Mouse (Mus musculus): ENCODE measurements at regions not wholly inside any gene's neighbourhood (a gene's known extent, or its start where the extent isn't known, plus 50 kb on each side); places are given as distances from the start of the nearest gene placed in this dataset.
A peak's percentile ranks its signal among the peaks of the same experiment; 100 is the strongest.

DNA sequence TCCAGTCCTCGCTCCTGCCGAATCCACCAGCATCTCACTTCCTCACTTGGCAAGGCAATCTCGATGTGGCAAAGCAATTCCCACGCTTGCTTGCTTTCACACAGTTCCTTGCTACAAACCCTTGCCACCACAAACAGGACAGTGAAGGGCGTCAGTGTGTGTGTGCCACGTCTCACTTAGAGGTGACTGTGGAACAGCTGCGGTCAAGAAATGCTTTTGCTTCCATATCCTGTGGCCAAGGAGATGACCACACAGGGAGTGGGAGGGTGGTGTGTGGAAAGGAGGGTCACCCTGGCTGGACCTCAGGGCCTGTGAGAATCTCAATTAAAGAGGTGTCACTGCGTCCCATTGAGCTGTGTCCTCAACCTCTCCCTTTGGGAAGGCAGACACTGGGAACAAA is 207.4 kb downstream of the Opa1 start:
- Histone ChIP-seq H3K27ac (ENCODE audit: low read length) (peak overlapping the region; percentile 89), H3K27me3 (ENCODE audit: insufficient read depth, low read length) (no peaks in the 10 kb centered on the region), H3K36me3 (ENCODE audit: insufficient read depth, low read length) (no peaks in the 10 kb centered on the region), H3K4me3 (ENCODE audit: low read length) (no peak overlapping the region), H3K4me1 (ENCODE audit: insufficient read depth, low read length) (peaks cover 6% of the 10 kb centered on the region; the same call in 1 of the 2 replicates), H3K9ac (replicated peaks; ENCODE audit: low read length) (no peak overlapping the region), H3K4me2 (replicated peaks; ENCODE audit: low read depth, low read length) (no peak overlapping the region), H3K9me3 (ENCODE audit: low read length) (peaks cover 6% of the 10 kb centered on the region; the same call in 1 of the 2 replicates)
- ATAC-seq (ENCODE audit: low FRiP score, low TSS enrichment), result no peak
- 76% methylated on average over 8 of the region's 8 CpGs for WGBS

DNA sequence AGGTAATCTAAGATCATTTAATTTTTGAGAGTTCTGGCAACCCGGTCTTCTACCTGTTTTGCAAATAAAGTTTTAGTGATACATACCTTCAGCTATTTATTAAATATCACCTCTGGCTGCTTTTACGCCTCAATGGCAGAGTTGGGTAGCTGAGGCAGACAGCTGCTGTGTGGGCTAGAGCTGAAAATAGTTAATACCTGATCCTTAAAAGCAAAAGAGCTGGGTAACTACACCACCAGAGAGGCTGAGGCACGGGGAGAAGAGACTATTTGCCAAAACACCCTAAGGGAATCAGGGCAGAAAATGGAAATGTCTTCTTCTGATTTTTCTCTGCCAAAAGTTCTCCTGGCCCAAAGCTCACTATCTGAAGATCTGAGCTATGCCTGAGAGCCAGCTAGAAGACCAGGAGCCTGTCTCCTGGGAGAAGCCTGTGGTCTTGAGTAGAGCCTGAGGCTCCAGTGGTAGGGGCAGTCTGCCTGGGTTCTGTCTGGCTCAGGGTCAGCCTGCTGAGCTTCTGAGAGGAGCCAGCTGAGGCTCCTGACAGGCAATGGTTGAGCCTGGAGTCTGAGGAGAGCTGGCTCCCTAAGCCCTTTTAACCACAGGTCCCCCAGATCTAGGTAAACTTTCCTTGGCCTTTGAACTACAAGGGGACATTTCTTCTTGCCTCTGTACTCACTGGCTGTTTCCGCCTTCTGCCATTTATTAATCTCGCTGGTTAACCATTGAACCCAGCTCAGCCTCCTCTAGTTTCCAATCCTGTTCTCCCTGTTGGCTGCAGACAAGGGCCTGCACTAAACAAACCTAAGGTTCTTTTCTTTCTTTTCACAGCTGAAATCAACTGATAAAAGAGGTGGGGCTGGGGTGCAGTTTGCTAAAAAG is 208.7 kb downstream of the Opa1 start:
- ATAC-seq (ENCODE audit: low FRiP score, low TSS enrichment), result peak; percentile 89
- Histone ChIP-seq H3K4me2 (replicated peaks; ENCODE audit: low read depth, low read length) (0 out of 2 replicates have a peak overlapping the region, but pooled peaks have one; percentile 3), H3K9me3 (ENCODE audit: low read length) (peaks cover 6% of the 10 kb centered on the region; the same call in 1 of the 2 replicates), H3K36me3 (ENCODE audit: insufficient read depth, low read length) (no peaks in the 10 kb centered on the region), H3K4me1 (ENCODE audit: insufficient read depth, low read length) (peaks cover 6% of the 10 kb centered on the region; the same call in 1 of the 2 replicates), H3K27ac (ENCODE audit: low read length) (peak overlapping the region; percentile 89), H3K4me3 (ENCODE audit: low read length) (no peak overlapping the region), H3K9ac (replicated peaks; ENCODE audit: low read length) (no peak overlapping the region), H3K27me3 (ENCODE audit: insufficient read depth, low read length) (no peaks in the 10 kb centered on the region)
- 57% methylated on average over 5 of the region's 5 CpGs for WGBS

DNA sequence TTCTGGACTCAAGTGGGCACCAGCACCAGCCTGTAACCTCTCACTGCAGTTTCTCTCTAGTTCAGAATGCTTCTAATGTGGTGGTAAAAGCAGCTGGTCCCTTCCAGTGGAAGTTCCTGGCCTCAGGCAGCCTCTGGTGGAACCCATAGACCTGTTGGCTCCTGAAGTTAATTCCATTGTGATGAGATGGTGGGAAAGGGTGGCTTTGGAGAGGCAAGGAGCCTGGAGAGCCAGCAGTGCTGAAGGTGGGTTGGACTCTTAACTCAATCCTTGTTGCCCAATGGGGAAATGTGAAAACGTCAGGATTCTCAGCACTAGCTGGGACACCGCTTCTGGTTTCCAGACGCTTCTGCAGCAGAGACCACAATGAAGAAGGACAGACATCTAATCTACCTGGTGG is 210.9 kb downstream of the Opa1 start:
- no peaks in the 10 kb centered on the region for H3K36me3 ChIP-seq (ENCODE audit: insufficient read depth, low read length)
- peaks cover 6% of the 10 kb centered on the region; the same call in 1 of the 2 replicates for H3K4me1 ChIP-seq (ENCODE audit: insufficient read depth, low read length)
- no peak overlapping the region for H3K4me3 ChIP-seq (ENCODE audit: low read length)
- no peak overlapping the region for H3K27ac ChIP-seq (ENCODE audit: low read length)
- 88% methylated on average over 3 of the region's 3 CpGs for WGBS
- H3K9me3 ChIP-seq (ENCODE audit: low read length), result peaks cover 6% of the 10 kb centered on the region; the same call in 1 of the 2 replicates
- no peaks in the 10 kb centered on the region for H3K27me3 ChIP-seq (ENCODE audit: insufficient read depth, low read length)
- H3K4me2 ChIP-seq (replicated peaks; ENCODE audit: low read depth, low read length), result no peak overlapping the region
- no peak for ATAC-seq (ENCODE audit: low FRiP score, low TSS enrichment)
- no peak overlapping the region for H3K9ac ChIP-seq (replicated peaks; ENCODE audit: low read length)

DNA sequence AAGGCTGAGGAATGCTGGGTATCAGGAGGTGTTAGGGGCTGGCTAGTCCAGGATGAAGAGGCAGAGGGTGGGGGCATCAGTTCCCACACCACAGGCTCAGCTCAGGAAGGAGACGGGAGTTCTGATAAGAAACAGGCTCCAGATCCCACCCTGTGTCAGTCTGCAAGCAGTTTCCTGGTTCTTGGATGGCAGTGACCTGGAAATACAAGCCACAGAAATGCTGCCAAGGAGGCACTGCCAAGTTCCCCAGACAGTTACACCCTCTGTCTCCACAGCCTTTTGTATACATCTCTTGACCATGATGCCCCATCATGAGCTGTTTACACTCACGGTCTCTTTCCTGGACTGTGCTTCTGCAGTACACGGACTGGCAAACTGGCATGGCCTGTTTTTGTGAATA is 220.1 kb downstream of the Opa1 start:
- Histone ChIP-seq H3K4me3 (ENCODE audit: low read length) (no peak overlapping the region), H3K9ac (replicated peaks; ENCODE audit: low read length) (no peak overlapping the region), H3K4me2 (replicated peaks; ENCODE audit: low read depth, low read length) (no peak overlapping the region), H3K36me3 (ENCODE audit: insufficient read depth, low read length) (no peaks in the 10 kb centered on the region), H3K4me1 (ENCODE audit: insufficient read depth, low read length) (peaks cover 14% of the 10 kb centered on the region), H3K9me3 (ENCODE audit: low read length) (no peaks in the 10 kb centered on the region), H3K27me3 (ENCODE audit: insufficient read depth, low read length) (no peaks in the 10 kb centered on the region), H3K27ac (ENCODE audit: low read length) (no peak overlapping the region)
- peak; percentile 27; the same call in 1 of the 2 replicates for ATAC-seq (ENCODE audit: low FRiP score, low TSS enrichment)
- 50% methylated on average over 3 of the region's 3 CpGs for WGBS

DNA sequence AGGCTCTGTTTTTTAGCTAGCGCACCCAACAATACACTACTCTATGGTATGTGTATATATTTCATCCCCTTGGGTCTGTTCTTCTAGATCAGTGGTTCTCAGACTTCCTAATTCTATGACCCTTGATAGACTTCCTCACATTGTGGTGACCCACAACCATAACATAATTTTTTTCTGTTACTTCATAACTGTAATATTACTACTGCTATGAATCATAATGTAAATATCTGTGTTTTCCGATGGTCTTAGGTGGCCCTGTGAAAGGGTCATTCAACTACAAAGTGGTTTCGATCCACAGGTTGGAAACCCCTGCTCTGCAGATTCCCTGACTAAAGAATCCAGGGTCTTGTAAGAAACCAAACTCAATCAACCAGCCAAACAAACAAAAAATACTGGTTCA is 220.8 kb downstream of the Opa1 start:
- 82% methylated on average over 3 of the region's 3 CpGs for WGBS
- no peaks in the 10 kb centered on the region for H3K36me3 ChIP-seq (ENCODE audit: insufficient read depth, low read length)
- ATAC-seq (ENCODE audit: low FRiP score, low TSS enrichment), result no peak

DNA sequence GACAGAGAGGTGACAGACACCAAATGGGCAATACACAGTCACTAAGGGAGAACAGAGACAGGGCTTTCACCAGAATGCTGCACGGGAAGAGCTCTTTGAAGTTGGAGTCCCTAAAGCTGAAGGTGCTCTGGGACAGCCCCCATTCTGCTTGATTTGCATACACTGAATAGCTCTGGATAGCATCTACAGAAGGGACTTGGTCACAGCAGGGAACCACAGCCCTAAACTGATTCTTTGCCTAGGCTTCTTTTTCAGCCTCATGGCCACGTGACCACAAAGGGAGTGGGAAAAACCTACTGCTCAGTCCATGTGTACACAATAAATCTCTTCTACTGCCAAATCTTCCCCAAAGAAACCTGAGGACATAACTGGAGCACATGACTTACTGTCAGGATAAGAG is 221.3 kb downstream of the Opa1 start:
- Histone ChIP-seq H3K9ac (replicated peaks; ENCODE audit: low read length) (no peak overlapping the region), H3K4me2 (replicated peaks; ENCODE audit: low read depth, low read length) (no peak overlapping the region), H3K9me3 (ENCODE audit: low read length) (no peaks in the 10 kb centered on the region), H3K36me3 (ENCODE audit: insufficient read depth, low read length) (no peaks in the 10 kb centered on the region), H3K27ac (ENCODE audit: low read length) (no peak overlapping the region), H3K4me3 (ENCODE audit: low read length) (no peak overlapping the region), H3K4me1 (ENCODE audit: insufficient read depth, low read length) (peaks cover 14% of the 10 kb centered on the region), H3K27me3 (ENCODE audit: insufficient read depth, low read length) (no peaks in the 10 kb centered on the region)
- peak; percentile 39; the same call in 1 of the 2 replicates for ATAC-seq (ENCODE audit: low FRiP score, low TSS enrichment)
- 15% methylated on average over 2 of the region's 2 CpGs for WGBS

More for the DNA sequence above, 220.8 kb downstream of the Opa1 start:
- Histone ChIP-seq H3K27me3 (ENCODE audit: insufficient read depth, low read length) (no peaks in the 10 kb centered on the region), H3K9ac (replicated peaks; ENCODE audit: low read length) (no peak overlapping the region), H3K4me2 (replicated peaks; ENCODE audit: low read depth, low read length) (no peak overlapping the region), H3K4me3 (ENCODE audit: low read length) (no peak overlapping the region), H3K4me1 (ENCODE audit: insufficient read depth, low read length) (peaks cover 14% of the 10 kb centered on the region), H3K27ac (ENCODE audit: low read length) (no peak overlapping the region), H3K9me3 (ENCODE audit: low read length) (no peaks in the 10 kb centered on the region)

DNA sequence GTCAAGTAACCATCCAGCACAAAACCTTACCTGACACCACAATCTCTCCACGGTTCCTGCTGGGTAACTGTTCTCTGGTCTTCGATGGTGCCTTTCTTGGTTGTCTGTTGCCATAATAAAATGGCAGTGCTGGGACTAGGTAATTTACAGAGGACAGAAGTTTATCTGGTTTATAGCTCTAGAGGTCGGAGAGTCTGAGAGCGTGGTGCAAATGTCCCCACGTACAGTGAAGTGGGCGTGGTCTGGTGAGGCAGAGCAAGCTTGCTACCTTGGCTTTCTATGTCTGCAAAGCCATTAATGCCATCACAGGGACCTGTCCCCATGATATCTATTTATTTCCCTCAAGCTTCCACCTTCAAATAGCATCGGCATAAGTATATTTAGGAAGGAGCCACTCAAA is 223.0 kb downstream of the Opa1 start:
- Histone ChIP-seq H3K9me3 (ENCODE audit: low read length) (no peaks in the 10 kb centered on the region), H3K27ac (ENCODE audit: low read length) (peak overlapping the region; percentile 65; the same call in 1 of the 2 replicates), H3K4me3 (ENCODE audit: low read length) (no peak overlapping the region), H3K4me1 (ENCODE audit: insufficient read depth, low read length) (peaks cover 14% of the 10 kb centered on the region), H3K9ac (replicated peaks; ENCODE audit: low read length) (no peak overlapping the region), H3K4me2 (replicated peaks; ENCODE audit: low read depth, low read length) (no peak overlapping the region), H3K27me3 (ENCODE audit: insufficient read depth, low read length) (no peaks in the 10 kb centered on the region), H3K36me3 (ENCODE audit: insufficient read depth, low read length) (no peaks in the 10 kb centered on the region)
- no peak for ATAC-seq (ENCODE audit: low FRiP score, low TSS enrichment)
- WGBS, result 82% methylated on average over 7 of the region's 7 CpGs

DNA sequence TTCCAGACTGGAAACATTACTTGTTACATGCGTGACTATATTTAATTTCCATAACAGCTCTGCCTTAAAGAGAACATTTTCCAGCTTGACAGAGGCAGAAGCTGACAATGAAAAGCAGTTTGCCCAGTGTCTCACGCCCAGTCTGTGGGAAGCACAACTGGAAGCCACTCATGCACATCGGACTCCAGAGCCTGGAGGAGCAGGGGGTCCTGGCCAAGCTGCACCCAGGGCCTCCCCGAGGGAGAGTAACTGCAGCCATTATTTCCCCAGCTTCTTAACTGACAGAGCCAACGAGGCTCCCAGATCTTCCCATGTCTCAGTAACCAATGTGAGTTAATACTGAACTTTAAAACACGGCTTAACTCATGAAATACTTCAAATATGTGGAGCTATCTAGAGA is 223.5 kb downstream of the Opa1 start:
- Histone ChIP-seq H3K4me3 (ENCODE audit: low read length) (no peak overlapping the region), H3K27ac (ENCODE audit: low read length) (peak overlapping the region; percentile 65), H3K36me3 (ENCODE audit: insufficient read depth, low read length) (no peaks in the 10 kb centered on the region), H3K4me2 (replicated peaks; ENCODE audit: low read depth, low read length) (no peak overlapping the region), H3K9me3 (ENCODE audit: low read length) (no peaks in the 10 kb centered on the region), H3K4me1 (ENCODE audit: insufficient read depth, low read length) (peaks cover 14% of the 10 kb centered on the region), H3K27me3 (ENCODE audit: insufficient read depth, low read length) (no peaks in the 10 kb centered on the region), H3K9ac (replicated peaks; ENCODE audit: low read length) (no peak overlapping the region)
- ATAC-seq (ENCODE audit: low FRiP score, low TSS enrichment), result peak; percentile 82
- 29% methylated on average over 6 of the region's 6 CpGs for WGBS

DNA sequence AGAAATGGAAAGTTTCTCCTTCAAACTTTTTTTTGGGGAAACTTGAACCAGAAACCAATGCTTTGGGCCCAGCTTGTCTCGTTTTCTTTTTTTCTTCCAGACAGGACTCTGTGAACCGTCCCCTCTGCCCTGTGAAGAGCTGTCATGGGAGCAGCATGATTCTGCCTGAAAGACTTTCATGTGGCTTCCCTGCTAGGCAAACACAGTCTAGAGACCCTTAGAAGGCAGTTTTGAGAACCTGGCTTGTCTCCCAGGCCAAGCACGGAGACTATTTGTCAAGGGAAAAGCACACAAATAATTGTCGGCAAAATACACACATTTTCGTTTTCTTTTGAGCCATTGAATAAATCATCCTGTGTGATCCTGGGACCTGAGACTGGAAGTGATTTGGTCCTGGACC is 228.7 kb downstream of the Opa1 start:
- H3K4me3 ChIP-seq (ENCODE audit: low read length), result no peak overlapping the region
- H3K36me3 ChIP-seq (ENCODE audit: insufficient read depth, low read length), result no peaks in the 10 kb centered on the region
- H3K27me3 ChIP-seq (ENCODE audit: insufficient read depth, low read length), result peaks cover 9% of the 10 kb centered on the region; the same call in 1 of the 2 replicates
- no peaks in the 10 kb centered on the region for H3K9me3 ChIP-seq (ENCODE audit: low read length)
- WGBS, result 51% methylated on average over 5 of the region's 5 CpGs
- H3K4me1 ChIP-seq (ENCODE audit: insufficient read depth, low read length), result peaks cover under 1% of the 10 kb centered on the region; the same call in 1 of the 2 replicates
- H3K9ac ChIP-seq (replicated peaks; ENCODE audit: low read length), result no peak overlapping the region
- H3K27ac ChIP-seq (ENCODE audit: low read length), result no peak overlapping the region
- no peak for ATAC-seq (ENCODE audit: low FRiP score, low TSS enrichment)
- no peak overlapping the region for H3K4me2 ChIP-seq (replicated peaks; ENCODE audit: low read depth, low read length)

DNA sequence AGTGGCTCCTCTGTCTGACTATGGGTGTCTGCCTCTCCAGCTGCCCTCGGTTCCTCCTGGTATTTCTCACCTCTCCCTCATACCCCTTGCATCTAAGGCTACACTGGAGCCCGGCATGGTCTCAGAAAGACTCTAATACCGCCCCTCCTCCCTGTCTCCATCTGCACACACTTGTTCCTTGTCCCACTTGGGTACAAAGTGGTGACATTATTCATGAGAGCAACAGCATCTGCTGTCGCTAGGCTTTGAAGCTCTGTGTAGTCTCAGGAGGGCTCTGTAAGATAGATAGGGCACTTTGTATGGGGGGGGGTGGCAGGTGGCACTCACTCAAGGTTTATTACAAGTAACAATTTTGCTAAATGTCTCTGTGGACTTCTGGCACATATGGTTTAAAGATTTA is 229.7 kb downstream of the Opa1 start:
- 78% methylated on average over 4 of the region's 4 CpGs for WGBS
- no peak for ATAC-seq (ENCODE audit: low FRiP score, low TSS enrichment)
- peaks cover 9% of the 10 kb centered on the region for H3K4me1 ChIP-seq (ENCODE audit: insufficient read depth, low read length)
- H3K36me3 ChIP-seq (ENCODE audit: insufficient read depth, low read length), result no peaks in the 10 kb centered on the region
- H3K9me3 ChIP-seq (ENCODE audit: low read length), result no peaks in the 10 kb centered on the region
- no peak overlapping the region for H3K27ac ChIP-seq (ENCODE audit: low read length)
- H3K4me2 ChIP-seq (replicated peaks; ENCODE audit: low read depth, low read length), result no peak overlapping the region
- H3K27me3 ChIP-seq (ENCODE audit: insufficient read depth, low read length), result peaks cover 11% of the 10 kb centered on the region; the same call in 1 of the 2 replicates
- H3K4me3 ChIP-seq (ENCODE audit: low read length), result no peak overlapping the region
- H3K9ac ChIP-seq (replicated peaks; ENCODE audit: low read length), result no peak overlapping the region
